Mouse (Mus musculus) liver, embryonic 15.5 days (tissue): ENCODE measurements around the gene Gm12355. TPM values are rescaled to one million over a fixed set of nuclear protein-coding genes. Genes with fewer than 3 reads are reported as not detected.
"Not testable (repeated sequence)": the region's sequence is repeated elsewhere in the genome, so short reads cannot be mapped to it uniquely, and the experiment has no call there.

ENCODE experiments used
- ATAC-seq: fragments of 200-750 bp; cut with Nextera tagmentation; 2 replicates; pipeline ENCODE4 v1.8.0; 2017; ENCODE audit warnings: moderate number of reproducible peaks, mild to moderate bottlenecking, moderate library complexity; ENCODE audit not compliant: insufficient read depth
- H3K27ac ChIP-seq: fragments of 300-500 bp; sonication (generic); replicated peaks from 2 replicates; pipeline ENCODE4 v1.5.1; 2015; ENCODE audit warnings: mild to moderate bottlenecking, inconsistent platforms
- H3K27me3 ChIP-seq: fragments of 300-500 bp; sonication (generic); 2 replicates; pipeline ENCODE4 v1.6.1; 2015; ENCODE audit warnings: mild to moderate bottlenecking, inconsistent platforms
- H3K36me3 ChIP-seq: fragments of 300-500 bp; sonication (generic); replicated peaks from 2 replicates; pipeline ENCODE4 v1.6.1; 2015; ENCODE audit warnings: moderate library complexity, mild to moderate bottlenecking, inconsistent platforms
- H3K4me1 ChIP-seq: fragments of 300-500 bp; sonication (generic); replicated peaks from 2 replicates; pipeline ENCODE4 v1.6.1; 2015; ENCODE audit warnings: inconsistent platforms
- H3K4me2 ChIP-seq: fragments of 300-500 bp; sonication (generic); 2 replicates; pipeline ENCODE4 v1.6.1; 2015; ENCODE audit warnings: moderate library complexity, mild to moderate bottlenecking, inconsistent platforms
- H3K4me3 ChIP-seq: fragments of 300-500 bp; sonication (generic); replicated peaks from 2 replicates; pipeline ENCODE4 v1.5.1; 2015; ENCODE audit warnings: mild to moderate bottlenecking, inconsistent platforms
- H3K9ac ChIP-seq: fragments of 300-500 bp; sonication (generic); 2 replicates; pipeline ENCODE4 v1.6.1; 2015; ENCODE audit warnings: moderate library complexity, mild to moderate bottlenecking, inconsistent platforms
- H3K9me3 ChIP-seq: fragments of 300-500 bp; sonication (generic); replicated peaks from 2 replicates; pipeline ENCODE4 v1.6.1; 2016; ENCODE audit warnings: inconsistent platforms
- WGBS: fragments of 180-500 bp; shearing (Covaris S2); methylation state at CpG from one replicate; pipeline ENCODE4 v1.1.7; 2015; ENCODE audit warnings: mixed read lengths; ENCODE audit not compliant: insufficient replicate concordance; 5-methylcytosine and 5-hydroxymethylcytosine counted together
- polyA plus RNA-seq: library from polyadenylated mRNA; unstranded; fragments of >200 nt; fragmentation: Nextera tagmentation; extraction: Ambion mirVana; gene quantifications from 2 replicates; pipeline ENCODE4 v1.2.1, GENCODE M21; 2015

Gm12355 gene
- polyA plus RNA-seq, 1 experiment from 2014 or later, result 0.44 TPM

DNA sequence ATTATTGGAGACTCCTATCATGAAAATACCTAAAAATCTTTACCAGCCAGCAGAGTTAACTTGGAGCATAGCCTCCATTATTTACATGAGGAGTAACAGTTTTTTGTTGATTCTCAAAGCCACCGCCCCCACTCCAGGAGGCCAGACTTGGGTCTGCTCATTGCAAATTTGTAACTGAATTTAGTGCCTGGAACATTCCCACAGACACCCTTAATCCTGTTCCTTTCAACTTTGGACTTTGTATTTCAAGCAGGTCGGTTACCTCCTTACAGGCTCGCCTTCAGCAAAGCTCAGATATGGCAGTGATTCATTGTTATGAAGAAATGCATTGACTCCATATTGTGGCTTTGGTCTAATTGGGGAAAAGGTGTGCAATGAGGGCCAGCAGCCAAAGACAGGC is 19.3 kb upstream of the Gm12355 start:
- H3K4me1 ChIP-seq, result no peaks in the 10 kb centered on the region
- 53% methylated on average over 3 of the region's 3 CpGs for WGBS
- H3K9me3 ChIP-seq, result no peaks in the 10 kb centered on the region
- peaks cover 11% of the 10 kb centered on the region; the same call in 1 of the 2 replicates for H3K27me3 ChIP-seq
- H3K9ac ChIP-seq, result no peak overlapping the region
- no peak for ATAC-seq
- no peak overlapping the region for H3K27ac ChIP-seq
- H3K4me3 ChIP-seq, result no peak overlapping the region
- no peaks in the 10 kb centered on the region for H3K36me3 ChIP-seq
- no peak overlapping the region for H3K4me2 ChIP-seq

- H3K4me1 ChIP-seq, result no peaks in the 10 kb centered on the region
- H3K27ac ChIP-seq, result no peak overlapping the region
- H3K36me3 ChIP-seq, result no peaks in the 10 kb centered on the region
- 34% methylated on average over 5 of the region's 5 CpGs for WGBS
- H3K9me3 ChIP-seq, result no peaks in the 10 kb centered on the region
- ATAC-seq, result no peak
- no peak overlapping the region for H3K4me2 ChIP-seq
- peaks cover 3% of the 10 kb centered on the region; the same call in 1 of the 2 replicates for H3K27me3 ChIP-seq
- no peak overlapping the region for H3K9ac ChIP-seq
- H3K4me3 ChIP-seq, result no peak overlapping the region
Observed at GRCm38 (mm10) chr11:98640091-98640490, 14.6 kb upstream of the Gm12355 start.

- no peak for ATAC-seq
- H3K4me2 ChIP-seq, result no peak overlapping the region
- WGBS, result 55% methylated on average over 1 of the region's 1 CpGs
- no peak overlapping the region for H3K9ac ChIP-seq
- H3K4me3 ChIP-seq, result no peak overlapping the region
- H3K27me3 ChIP-seq, result peaks cover 12% of the 10 kb centered on the region; the same call in 1 of the 2 replicates
- no peak overlapping the region for H3K27ac ChIP-seq
- H3K36me3 ChIP-seq, result no peaks in the 10 kb centered on the region
- H3K4me1 ChIP-seq, result no peaks in the 10 kb centered on the region
- no peaks in the 10 kb centered on the region for H3K9me3 ChIP-seq
Observed at GRCm38 (mm10) chr11:98637501-98637900, 12.0 kb upstream of the Gm12355 start.

DNA sequence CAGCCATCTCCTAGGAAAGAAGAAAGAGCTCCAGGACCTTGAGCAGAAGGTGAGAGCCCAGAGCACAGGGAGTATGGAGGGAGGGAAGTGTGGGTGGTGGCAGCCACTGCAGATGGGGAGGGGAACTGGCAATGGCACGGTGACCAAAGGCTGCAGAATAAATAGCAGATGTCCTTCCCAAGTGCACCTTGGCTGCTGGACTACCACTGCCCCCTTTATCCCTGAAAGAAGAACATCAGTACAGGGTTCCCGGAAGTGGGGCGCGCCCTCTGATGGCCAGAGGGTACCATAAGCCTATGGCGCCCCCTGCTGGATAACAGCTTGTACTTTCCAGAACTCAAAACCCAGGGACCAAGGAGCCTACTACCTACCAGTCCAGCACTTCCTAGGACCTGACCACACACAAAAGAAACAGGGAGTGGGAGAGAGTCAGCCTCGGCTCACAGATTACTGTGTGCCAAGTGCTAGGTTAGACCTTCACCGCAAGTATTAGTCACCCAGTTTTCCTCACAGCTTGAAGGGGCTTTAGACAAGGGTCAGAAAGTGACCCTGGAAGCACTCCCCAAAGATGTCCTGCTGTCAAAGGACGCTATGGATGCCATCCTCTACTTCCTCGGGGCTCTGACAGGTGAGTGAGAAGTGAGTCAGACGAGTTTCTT is 10.0 kb upstream of the Gm12355 start:
- peaks cover 18% of the 10 kb centered on the region; the same call in 1 of the 2 replicates for H3K27me3 ChIP-seq
- ATAC-seq, H3K9me3 ChIP-seq, H3K4me2 ChIP-seq, H3K9ac ChIP-seq, H3K27ac ChIP-seq, H3K4me3 ChIP-seq, H3K4me1 ChIP-seq, H3K36me3 ChIP-seq: not testable (repeated sequence)
- 21% methylated on average over 10 of the region's 10 CpGs for WGBS

DNA sequence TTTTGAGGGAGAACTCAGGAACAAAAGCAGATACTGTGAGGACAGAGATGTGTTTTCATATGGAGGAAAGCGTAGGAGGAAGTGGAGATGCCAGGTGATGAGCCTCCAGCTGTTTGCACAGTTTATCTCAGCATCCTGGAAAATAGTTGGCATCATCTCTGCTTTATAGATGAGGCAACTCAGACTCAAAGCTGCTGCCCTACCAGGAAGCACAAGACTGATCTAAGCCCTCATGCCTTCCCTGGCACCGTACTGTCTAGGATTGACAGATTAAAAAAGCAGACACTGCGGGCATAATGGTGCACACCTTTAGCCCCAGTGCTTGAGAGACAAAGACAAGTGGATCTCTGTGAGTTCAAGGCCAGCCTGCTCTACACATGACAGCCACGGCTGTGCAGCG is 5.2 kb upstream of the Gm12355 start:
- WGBS, result 63% methylated on average over 5 of the region's 5 CpGs
- Histone ChIP-seq H3K27ac (no peak overlapping the region), H3K9me3 (no peaks in the 10 kb centered on the region), H3K9ac (no peak overlapping the region), H3K4me3 (no peak overlapping the region), H3K4me1 (no peaks in the 10 kb centered on the region), H3K27me3 (peaks cover 23% of the 10 kb centered on the region; the same call in 1 of the 2 replicates), H3K36me3 (no peaks in the 10 kb centered on the region), H3K4me2 (no peak overlapping the region)
- ATAC-seq, result no peak

GRCm38 (mm10) chr11:98628706-98629105 is 3.2 kb upstream of the Gm12355 start:
- Histone ChIP-seq H3K9ac (no peak overlapping the region), H3K27me3 (peaks cover 15% of the 10 kb centered on the region; the same call in 1 of the 2 replicates), H3K27ac (no peak overlapping the region), H3K4me2 (no peak overlapping the region), H3K4me1 (no peaks in the 10 kb centered on the region), H3K36me3 (no peaks in the 10 kb centered on the region), H3K4me3 (no peak overlapping the region), H3K9me3 (no peaks in the 10 kb centered on the region)
- no peak for ATAC-seq
- WGBS, result 74% methylated on average over 3 of the region's 3 CpGs

DNA sequence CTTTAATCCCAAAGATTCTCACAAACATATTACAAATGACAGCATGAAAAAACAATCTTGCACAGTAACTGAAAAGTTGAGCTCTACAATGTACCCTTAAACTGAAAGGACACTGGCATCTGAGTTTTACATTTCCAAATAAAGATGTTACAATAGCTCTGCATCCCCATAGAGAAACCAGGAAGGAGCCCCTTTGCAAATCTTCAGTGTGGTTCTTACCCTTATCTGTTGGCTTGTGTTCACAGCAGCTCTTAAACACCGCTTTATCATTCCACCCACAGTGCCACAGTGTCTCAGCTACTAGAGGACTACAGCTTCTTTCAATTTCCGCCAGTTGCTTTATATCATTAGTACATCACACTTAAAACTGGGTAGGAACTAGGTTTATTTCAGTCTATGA is 1.1 kb downstream of the Gm12355 start:
- H3K27ac ChIP-seq, H3K9me3 ChIP-seq, H3K27me3 ChIP-seq, H3K36me3 ChIP-seq, ATAC-seq, H3K9ac ChIP-seq, H3K4me2 ChIP-seq, H3K4me3 ChIP-seq, H3K4me1 ChIP-seq: not testable (repeated sequence)
- WGBS, result 59% methylated on average over 2 of the region's 2 CpGs

DNA sequence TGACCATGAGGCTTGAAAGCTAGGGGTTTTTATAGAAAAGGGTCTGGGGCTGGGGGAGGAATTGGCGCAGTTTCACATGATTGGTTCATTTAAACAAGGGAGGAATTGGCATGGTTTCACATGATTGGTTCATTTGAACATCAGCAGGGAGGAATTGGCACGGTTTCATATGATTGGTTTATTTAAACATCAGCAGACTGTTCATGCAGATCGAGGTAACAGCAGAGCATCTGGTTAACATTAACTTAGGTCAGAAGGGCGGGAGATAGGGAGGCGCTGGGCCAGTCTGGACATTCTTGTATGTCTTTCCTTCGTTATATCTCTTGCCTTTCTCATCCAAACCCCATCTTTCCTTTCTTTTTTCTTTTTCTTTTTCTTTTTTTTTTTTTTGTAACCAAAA is 1.5 kb downstream of the Gm12355 start:
- not testable (repeated sequence) for H3K27me3 ChIP-seq, H3K4me1 ChIP-seq, H3K9me3 ChIP-seq, H3K4me3 ChIP-seq, H3K36me3 ChIP-seq, ATAC-seq, H3K27ac ChIP-seq, H3K4me2 ChIP-seq, H3K9ac ChIP-seq
- 58% methylated on average over 6 of the region's 6 CpGs for WGBS

DNA sequence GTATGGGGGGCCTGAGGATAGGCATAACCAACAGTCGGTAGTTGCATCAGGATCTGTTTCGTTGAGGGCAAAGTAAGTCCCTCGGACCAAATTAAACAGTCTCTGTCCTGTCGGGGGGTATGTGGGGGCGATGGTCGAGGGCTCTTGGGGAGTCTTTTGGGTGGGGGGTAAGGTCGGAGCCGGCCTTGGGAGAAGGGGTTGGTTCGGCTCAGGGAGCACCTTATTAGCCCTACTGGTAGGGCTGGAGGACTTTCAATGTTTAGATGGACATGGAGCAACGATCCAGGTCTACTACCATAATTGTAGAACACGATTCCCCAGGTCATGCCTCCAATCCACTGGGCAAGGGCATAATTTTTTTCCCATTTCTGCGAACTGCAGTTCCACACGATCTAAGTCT is 4.7 kb downstream of the Gm12355 start:
- Histone ChIP-seq H3K27ac (no peak overlapping the region), H3K36me3 (no peaks in the 10 kb centered on the region)

DNA sequence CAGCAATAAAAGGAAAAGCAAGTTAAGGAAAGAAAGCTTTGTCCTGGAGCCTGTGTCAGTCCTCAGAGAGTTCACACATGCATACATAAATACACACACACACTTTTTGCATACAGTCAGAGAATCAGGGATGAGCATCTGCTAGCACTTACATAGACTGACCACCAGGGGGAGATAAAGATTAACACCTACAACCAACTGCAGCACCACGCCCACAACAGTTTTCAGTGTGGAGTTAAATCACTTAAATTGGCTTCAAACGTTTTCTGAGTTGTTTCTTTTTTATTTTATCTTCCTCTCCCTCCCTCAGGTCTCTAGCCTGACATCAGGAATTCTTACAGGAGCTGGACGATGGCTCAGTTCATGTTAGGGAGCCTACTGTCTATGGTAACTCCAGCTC is 18.7 kb downstream of the Gm12355 start:
- no peaks in the 10 kb centered on the region for H3K36me3 ChIP-seq
- H3K9me3 ChIP-seq, result no peaks in the 10 kb centered on the region
- no peak overlapping the region for H3K27ac ChIP-seq
- 5% methylated on average over 3 of the region's 3 CpGs for WGBS
- no peak overlapping the region for H3K4me2 ChIP-seq
- ATAC-seq, result no peak
- peaks cover 6% of the 10 kb centered on the region for H3K4me1 ChIP-seq
- no peak overlapping the region for H3K9ac ChIP-seq
- no peak overlapping the region for H3K4me3 ChIP-seq
- peaks cover 58% of the 10 kb centered on the region for H3K27me3 ChIP-seq

More for the DNA sequence above, 4.7 kb downstream of the Gm12355 start:
- Histone ChIP-seq H3K9me3 (no peaks in the 10 kb centered on the region; the same call in 1 of the 2 replicates), H3K4me3 (no peak overlapping the region), H3K27me3 (no peaks in the 10 kb centered on the region), H3K9ac (no peak overlapping the region), H3K4me1 (no peaks in the 10 kb centered on the region), H3K4me2 (no peak overlapping the region)
- ATAC-seq, result no peak
- WGBS, result 79% methylated on average over 13 of the region's 13 CpGs

DNA sequence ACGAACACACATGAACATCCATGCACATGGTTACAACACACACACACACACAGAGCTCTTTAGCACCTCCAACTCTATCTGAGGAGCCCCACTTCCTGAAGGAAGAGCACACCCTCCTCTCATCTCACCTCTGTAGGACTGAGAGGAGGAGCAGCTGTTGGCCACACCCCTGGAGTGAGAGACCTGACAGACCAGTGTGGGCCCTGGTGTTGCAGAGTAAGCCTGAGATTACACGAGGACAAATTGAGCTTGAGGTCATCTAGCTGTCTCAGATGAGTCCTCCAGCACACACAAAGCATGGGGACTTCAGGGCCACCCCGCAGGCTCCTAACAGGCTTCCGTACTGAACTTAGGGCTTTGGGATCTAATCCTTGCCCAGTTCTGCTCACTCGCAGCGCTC is 20.6 kb downstream of the Gm12355 start:
- 47% methylated on average over 6 of the region's 6 CpGs for WGBS
- H3K27ac ChIP-seq, H3K9me3 ChIP-seq, H3K4me2 ChIP-seq, H3K4me3 ChIP-seq, H3K4me1 ChIP-seq, H3K36me3 ChIP-seq, ATAC-seq, H3K9ac ChIP-seq: not testable (repeated sequence)
- H3K27me3 ChIP-seq, result peaks cover 77% of the 10 kb centered on the region

DNA sequence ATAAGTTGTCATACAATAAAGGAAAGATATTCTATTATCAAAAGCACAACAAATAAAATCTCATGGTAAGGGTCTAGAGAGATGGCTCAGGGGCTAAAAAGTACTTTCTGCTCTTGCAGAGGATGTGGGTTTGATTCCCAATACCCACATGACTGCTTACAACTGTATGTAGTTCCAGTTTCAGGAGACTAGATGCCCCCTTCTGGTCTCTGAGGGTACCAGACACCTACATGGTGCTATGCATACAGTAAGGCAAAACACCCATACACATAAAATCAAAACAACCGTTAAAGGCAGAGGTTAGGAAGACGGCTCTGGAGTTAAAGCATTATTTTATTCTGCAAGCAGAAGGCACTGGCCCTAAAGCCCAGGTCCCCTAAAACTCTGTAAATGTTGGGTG is 21.5 kb downstream of the Gm12355 start:
- no peak overlapping the region for H3K4me2 ChIP-seq
- peaks cover 78% of the 10 kb centered on the region for H3K27me3 ChIP-seq
- H3K27ac ChIP-seq, result no peak overlapping the region
- peaks cover 6% of the 10 kb centered on the region for H3K4me1 ChIP-seq
- H3K9ac ChIP-seq, result no peak overlapping the region
- H3K9me3 ChIP-seq, result no peaks in the 10 kb centered on the region
- no peaks in the 10 kb centered on the region for H3K36me3 ChIP-seq
- H3K4me3 ChIP-seq, result no peak overlapping the region
- 61% methylated on average over 2 of the region's 2 CpGs for WGBS
- ATAC-seq, result no peak
